Mouse (Mus musculus): ENCODE data around the gene Hdhd3.

DNA sequence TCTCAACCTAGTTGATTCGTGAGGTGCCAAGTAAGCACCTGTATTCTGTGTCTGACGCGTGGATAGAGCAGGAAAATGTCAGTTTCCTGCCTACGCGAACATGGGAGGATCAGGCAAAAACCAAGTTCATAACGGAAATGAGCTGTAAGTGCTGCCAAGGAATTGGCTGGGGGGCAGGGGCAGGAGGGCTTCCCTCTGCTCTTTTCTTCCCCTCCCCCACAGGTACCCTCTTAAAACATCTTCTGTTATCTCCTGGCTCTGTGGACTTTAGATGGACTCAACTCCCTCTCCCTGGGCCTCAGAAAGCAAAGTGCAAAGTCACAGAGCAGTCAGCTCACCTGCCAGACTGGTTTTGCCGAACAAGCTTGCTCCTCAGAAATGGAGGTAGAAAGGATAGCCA, 298 bp downstream of the Hdhd3 start:
- TF ChIP-seq CTCF (IDR thresholded peaks at IDR 0.05; ENCODE audit: low read depth, low read length) (no peak), POLR2A (IDR thresholded peaks at IDR 0.05; ENCODE audit: borderline replicate concordance, low read depth, low read length) (no peak)
